Mouse (Mus musculus): Measurements from ENCODE around the gene Itgb3bp.

DNA sequence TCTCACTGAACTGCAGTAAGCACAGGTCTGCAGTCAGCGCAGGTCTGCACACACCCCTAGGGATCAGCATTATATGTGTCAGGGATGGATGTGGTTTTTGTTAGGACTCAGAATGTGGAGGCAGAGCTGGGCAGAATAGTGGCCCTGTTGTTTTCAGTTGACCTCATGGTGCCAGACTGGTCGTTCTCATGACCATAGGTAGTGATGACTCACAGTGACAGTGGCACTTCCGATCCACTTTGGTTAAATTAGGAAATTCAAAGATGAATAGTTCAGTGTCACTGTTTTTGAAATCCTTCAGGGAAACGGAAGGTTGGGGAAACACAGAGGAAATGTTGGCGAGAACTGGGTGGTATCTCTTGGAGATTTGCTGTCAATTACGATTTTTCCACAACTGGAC is 43.3 kb upstream of the Itgb3bp start:
- no peak for TF ChIP-seq ZNF384 (IDR thresholded peaks at IDR 0.05; ENCODE audit: low read depth, low read length)
- no peak for TF ChIP-seq ZC3H11A (IDR thresholded peaks at IDR 0.05; ENCODE audit: borderline replicate concordance, low read depth, low read length)
- TF ChIP-seq MAFK (IDR thresholded peaks at IDR 0.05; ENCODE audit: insufficient read depth, low read depth, low read length): no peak
- TF ChIP-seq CHD2 (IDR thresholded peaks at IDR 0.05; ENCODE audit: low read depth, low read length): no peak
- no peak for TF ChIP-seq HCFC1 (IDR thresholded peaks at IDR 0.05; ENCODE audit: borderline replicate concordance, insufficient read depth, low read length)
